Mouse (Mus musculus) cerebellum, adult 2 months (tissue): ENCODE data around the gene Slfn14.

Experiments used
- CTCF ChIP-seq: fragments of 200-500 bp; IDR thresholded peaks from 2 replicates; pipeline ENCODE4 v1.5.1; 2011; ENCODE audit warnings: low read depth, mild to moderate bottlenecking, control low read depth, low read length, moderate library complexity, borderline replicate concordance; ENCODE audit not compliant: insufficient read depth
- POLR2A ChIP-seq: fragments of 200-500 bp; IDR thresholded peaks from 2 replicates; pipeline ENCODE4 v1.6.1; 2011; ENCODE audit warnings: low read length, control low read depth, borderline replicate concordance; ENCODE audit not compliant: insufficient read depth

GRCm38 (mm10) chr11:83297816-83298215 lies 11.3 kb upstream of the Slfn14 start:
- TF ChIP-seq CTCF, result no peak
- TF ChIP-seq POLR2A, result no peak
